Mouse (Mus musculus) CD4-positive, CD25-positive, alpha-beta regulatory T cell, adult 4 months (primary cell): ENCODE data around the gene Slc4a8. TPM values are rescaled to one million over a fixed set of nuclear protein-coding genes. Genes with fewer than 3 reads are reported as not detected.
A peak's percentile ranks its signal among the peaks of the same experiment; 100 is the strongest.

Experiments used
- ATAC-seq: one replicate; pipeline ENCODE4 v1.8.0; 2017
- polyA plus RNA-seq, 2 experiments: library from polyadenylated mRNA; unstranded; fragments of 100-300 nt; shearing (Covaris generic); gene quantifications; one replicate each; pipeline ENCODE4 v1.2.1; 2017

The Slc4a8 gene
- polyA plus RNA-seq, 2 experiments from 2014 or later, result 5.7 to 7.7 TPM

DNA sequence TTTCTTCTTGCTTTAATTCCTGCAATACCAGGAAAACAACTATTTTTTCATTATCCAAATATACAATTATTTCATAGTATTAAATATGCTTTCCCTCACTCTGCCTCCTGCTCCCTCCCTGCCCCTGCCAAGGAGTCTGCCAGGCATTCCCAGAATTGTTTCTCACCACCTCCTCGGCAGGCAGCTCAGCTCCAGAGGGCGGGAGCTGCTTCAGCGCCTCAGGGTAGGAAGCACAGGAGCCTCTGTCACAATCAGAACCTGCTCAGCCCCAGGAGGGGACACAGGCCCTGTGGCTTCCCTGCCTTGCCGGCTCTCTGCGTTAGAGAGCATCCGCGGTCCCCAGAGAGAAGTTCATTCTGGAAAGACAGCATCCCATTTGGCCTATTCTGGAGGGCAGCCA is 71.2 kb downstream of the Slc4a8 start:
- ATAC-seq, result no peak

DNA sequence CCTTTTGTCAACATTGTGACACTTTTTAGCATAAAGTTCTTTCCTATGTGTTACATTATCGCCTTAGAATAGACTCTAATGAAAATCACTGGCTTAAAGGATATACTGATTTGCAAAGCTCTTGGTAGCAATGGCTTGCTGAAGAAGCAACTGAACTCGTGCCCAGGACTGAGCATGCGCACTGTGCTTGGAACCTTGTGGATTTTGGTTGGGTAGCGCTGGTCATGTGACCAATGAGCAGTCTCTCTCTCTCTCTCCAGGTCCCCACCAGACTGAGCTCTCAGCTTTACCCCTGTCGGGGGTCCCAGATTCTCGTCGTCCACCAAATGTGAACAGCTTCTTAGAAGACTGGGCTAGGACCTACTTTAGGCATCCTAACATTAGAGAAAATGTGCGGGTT is 75.2 kb downstream of the Slc4a8 start:
- no peak for ATAC-seq

DNA sequence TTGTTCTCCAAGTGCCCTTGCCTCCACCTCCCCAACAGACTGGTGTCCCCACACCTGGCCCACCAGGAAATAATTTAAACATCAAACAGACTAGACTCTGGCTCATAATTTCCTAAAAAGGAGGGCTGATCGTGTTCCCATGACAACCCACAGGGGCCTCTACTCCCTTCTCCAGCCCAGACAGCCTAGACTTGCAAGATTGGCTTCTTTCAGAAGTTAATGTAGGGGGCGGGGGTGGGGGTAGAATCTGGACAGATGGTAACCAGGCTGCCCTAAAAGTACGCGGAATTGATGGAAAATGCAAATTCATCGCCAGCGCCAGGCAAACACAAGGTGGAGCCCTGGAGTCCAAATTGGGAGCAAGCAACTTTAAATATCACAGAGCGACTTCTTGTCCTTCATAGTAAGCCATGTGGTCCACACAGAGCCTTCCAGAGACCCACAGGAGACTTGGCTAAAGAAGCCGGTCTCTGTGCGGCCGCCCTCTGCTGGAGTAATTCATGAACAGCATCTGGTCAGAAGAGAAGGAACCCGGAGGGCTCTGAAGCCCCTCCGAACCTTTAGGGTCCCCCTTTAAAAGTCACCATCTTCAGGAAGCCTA is 77.2 kb downstream of the Slc4a8 start:
- ATAC-seq, result no peak

DNA sequence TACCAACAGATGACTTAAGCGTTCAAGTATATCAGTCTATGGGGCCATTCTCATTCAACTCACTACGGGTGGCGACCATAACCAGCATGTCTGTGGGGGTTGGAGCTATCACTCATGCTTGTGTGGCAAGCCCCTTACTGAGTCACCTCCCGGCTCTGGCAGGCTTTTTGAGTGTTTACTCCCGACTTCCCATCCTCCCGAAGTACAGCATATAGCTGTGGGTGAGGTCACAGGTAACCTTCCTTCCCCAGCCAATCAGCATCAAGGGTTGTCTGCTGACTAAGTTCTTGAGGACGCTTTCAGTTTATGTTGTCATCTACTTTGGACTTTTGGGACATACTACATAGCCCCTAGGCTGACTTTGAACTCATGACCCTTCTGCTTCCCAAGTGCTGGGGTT is 82.8 kb downstream of the Slc4a8 start:
- ATAC-seq, result no peak

DNA sequence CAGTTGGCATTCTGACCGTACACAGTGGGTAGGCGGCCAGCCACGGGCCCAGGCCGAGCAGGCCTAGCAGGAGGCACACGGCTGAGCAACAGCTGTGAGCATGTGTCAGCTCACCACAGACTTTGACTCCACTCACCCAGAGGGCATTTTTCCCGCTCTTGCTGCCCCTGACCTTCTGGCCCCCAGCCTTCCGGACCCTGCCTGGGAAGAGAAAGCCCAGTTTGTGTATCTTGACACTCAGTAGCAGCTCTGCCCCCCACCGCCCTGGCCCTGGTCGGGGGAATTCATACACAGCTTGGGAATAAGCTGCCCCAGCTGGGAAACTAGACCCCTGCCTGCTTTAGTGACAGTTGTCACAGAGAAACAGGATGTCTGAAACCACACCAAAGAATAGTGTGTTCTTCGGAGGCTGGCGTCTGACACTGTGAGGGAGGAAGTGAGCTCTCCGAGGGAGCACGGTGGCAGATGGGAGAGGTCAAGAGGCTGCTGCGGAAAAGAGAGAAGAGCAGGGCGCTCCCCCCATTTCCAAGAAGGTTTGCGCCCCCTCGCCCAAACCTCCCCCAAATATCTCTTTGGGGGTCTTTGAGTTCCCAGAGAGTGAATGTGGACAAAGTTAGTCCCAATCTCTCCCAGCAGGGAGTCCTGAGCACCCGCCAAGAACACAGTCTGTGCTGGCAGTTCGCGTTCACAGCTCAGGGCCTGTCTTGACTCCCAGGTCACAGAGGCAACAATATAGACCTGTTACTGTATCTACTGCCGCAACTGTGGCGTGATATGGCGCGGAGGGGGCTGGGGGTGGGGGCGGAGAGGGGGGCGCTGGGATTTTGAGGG is 83.7 kb downstream of the Slc4a8 start:
- ATAC-seq, result peak; percentile 99

DNA sequence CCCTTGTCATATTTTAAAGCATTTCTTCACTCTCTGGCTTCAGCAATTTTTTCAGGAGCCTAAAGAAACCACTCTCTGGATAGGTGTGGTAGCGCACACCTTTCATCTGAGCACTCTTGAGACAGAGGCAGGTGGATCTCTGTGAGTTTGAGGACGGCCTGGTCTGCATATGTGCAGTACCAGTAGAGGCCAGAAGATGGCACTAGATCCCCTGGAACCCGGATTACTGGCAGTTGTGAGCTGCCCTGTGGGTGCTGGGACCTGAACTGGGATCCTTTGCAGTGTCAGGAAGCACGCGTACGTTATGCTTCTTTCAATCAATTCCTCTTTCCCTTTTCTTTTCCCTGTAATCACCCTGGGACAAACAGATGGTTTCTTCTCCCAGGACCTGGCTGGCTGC is 85.6 kb downstream of the Slc4a8 start:
- no peak for ATAC-seq

DNA sequence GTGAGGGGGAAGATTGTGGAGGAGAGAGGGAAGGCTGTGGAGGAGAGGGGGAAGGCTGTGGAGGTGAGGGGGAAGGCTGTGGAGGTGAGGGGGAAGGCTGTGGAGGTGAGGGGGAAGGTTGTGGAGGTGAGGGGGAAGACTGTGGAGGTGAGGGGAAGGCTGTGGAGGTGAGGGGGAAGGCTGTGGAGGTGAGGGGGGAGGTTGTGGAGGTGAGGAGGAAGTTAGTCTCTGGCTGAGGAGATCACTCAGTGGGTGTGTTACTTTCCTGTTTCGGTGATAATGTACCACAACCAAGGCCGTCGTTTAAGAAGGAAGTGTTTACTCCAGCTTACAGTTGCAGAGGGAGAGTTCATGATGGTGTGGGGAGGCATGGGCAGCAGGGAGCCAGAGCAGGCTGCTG is 96.0 kb downstream of the Slc4a8 start:
- no peak for ATAC-seq

DNA sequence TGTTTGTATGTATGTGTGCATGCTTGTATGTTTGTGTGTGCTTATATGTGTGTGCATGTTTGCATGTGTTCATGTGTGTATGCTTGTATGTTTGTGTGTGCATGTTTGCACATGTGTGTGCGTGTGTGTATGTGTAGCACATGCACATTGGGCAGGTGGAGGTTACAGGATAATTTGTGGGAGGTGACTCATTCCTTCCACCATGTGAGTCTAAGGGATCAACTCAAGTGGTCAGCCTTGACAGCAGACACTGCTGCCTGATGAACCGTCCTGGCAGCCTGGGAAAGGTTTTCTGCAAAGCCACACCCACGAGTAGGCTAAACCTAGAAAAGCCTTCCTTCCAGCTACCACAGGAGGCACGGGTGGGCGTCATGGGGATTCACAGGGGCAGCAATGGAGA is 99.3 kb downstream of the Slc4a8 start:
- no peak for ATAC-seq

DNA sequence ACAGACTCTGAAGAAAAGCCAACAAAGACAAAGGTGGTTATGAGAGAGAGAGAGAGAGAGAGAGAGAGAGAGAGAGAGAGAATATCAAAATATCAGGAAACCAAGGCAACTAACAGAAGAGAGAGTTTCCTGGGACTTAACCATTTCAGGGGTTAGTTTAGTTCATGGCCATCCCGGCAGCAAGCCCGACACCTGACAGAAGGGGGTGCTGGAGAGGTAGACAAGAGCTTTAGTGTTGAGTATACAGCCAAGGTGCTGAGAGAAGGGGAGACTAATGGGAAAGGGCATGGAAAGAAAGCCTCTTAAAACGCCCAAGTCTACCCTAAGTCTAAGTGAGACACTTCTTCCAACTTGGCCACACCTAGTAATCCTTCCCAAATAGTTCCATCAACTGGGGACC is 104.0 kb downstream of the Slc4a8 start:
- no peak for ATAC-seq

DNA sequence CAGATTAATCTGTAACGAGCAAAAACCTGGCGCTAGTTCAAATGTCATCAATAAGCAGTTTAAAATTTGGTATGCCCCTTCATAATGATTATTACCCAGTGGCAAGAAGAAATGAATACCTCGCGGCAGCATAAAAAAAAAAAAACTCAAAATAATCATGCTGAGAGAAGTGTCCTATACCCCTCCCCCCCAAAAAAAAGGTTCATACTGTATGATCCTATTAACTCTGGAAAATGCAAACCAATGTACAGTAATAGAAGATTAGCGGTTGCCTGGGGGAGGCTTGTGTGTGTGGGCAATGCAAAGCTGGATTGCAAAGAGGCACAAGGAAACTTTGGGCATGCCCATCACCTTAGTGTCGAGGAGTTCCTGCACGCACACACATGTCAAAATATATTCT is 108.0 kb downstream of the Slc4a8 start, which contains the start of gene Scn8a:
Gene Scn8a, plus strand, starts transcription at position 301 of the 400 bp plus-strand sequence.
- ATAC-seq, result no peak

DNA sequence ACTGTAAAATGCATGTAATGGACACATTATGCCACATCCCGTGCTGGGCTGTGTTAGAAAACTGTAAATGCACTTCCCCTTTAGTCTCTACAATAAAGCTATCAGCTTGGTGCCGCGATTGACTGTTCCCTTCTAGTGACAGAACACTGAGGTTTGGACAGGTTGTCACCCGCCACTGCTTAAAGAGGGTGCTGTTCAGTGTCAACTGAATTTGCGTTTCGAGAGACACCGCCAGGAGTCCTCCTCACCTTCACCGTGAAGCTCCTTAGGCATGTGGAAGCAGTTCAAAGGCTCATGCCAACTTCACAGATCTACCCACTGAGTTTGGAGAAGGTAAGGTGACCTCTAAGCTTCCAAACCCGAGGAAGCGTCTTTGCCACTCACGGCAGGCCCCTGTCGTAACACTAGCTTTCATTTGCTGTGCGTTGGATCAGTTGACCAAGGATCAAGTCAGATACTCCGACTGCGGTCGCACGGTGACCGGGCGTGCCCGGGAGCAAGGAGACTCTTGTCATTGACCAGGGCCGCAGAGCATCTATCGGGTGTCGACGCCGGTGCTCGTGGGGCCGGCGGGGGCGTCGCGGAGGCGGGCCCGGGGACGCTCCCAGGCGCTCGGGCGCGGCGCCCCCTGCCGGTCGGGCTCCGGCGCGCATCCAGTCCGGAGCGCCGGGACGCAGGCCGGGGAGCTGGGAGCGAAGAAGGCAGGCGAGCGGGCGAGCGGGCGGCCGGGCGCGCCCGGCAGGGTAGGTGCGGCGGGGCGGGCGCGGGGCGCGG is 108.6 kb downstream of the Slc4a8 start:
- no peak for ATAC-seq

DNA sequence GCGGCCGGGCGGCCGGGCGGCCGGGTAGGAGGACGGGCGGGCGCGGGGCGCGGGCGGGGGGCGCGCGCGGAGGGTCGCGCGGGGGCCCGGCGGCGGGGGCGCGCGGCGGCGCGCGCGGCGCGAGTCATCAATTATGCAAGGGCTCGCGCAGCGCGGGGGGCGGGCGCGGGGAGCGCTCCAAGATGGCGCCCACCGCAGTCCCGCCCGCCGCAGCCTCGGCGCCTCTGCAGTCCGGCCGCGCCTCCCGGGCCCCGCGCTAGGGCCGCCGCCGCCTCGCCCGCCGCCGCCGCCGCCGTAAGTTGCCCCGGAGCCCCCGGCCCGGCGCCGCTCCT is 109.2 kb downstream of the Slc4a8 start:
- ATAC-seq, result no peak

DNA sequence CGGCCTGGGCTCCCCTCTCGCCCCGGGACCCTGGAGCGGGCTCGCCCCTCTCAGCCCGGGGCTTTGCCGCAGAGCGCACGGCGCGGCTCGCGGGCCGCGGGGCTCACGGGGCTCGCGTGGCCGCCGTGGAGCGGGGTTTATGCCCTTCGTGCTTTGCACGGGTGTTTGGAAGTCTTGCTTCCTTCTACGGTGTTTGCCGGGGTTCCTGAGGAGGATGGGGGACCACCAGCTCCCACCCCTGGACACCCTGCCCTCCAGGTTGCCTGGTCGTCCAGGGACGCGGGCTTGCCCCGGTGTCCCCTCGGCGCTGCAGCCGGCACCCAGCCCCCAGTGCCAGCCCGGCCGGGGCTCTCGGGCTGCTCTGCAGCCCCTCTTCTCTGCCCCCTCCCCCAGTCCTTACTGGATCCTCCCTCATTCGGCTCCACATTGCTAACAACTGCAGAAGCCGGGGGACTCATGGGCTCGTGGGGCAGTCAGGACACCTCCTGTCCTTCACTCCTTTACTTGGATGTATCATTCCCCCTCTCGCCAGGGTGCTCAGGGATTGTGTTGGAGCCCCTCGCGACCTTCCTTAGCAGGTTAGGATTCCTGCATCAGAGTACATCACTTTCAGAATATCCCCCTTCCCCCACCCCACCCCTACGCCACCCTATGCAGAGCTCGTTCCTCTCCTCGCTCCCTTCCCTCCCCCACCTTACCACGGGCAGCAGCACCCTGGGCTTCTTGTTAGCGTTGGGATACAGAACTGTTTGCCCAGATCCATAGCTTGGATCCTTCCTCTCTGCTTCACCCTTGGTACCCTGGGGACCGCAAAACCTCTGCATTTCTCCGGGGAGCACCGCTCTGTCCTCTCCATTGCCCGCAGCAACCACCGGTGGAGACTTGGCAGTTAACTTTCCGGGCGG is 109.8 kb downstream of the Slc4a8 start:
- no peak for ATAC-seq

DNA sequence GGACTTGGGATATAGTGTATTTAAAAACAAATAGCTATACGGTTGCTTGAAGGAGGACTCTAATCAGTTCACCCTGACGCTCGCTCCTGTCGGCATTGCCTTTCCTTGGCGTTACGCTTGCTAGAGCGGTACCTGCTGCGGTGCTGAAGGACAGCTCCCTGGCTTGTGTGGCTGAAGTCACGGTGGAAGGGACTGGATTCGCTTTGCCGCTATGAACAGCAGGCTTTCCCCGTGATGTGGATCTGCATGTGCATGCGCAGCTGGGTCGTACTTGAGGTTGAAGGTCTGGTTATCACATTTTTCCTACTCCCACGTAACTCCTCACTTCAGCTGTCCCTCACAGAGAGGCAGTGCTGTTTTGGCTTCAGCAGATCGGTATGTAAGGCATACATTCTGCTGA is 111.6 kb downstream of the Slc4a8 start:
- ATAC-seq, result no peak

Other genes starting within 250 kb of the Slc4a8 start
- 1 to 10 TPM; 6.0 to 6.8 TPM for gene Tfcp2, start 209.7 kb upstream of the Slc4a8 start, polyA plus RNA-seq
- gene Pou6f1, start 161.8 kb upstream of the Slc4a8 start, polyA plus RNA-seq, result 10 to 100 TPM; 13.3 to 17.4 TPM
- gene Dazap2, start 146.4 kb upstream of the Slc4a8 start, polyA plus RNA-seq, result 100 to 1,000 TPM; 682 to 766 TPM
- not detected for gene Smagp, start 124.8 kb upstream of the Slc4a8 start, polyA plus RNA-seq
- gene Bin2, start 92.2 kb upstream of the Slc4a8 start, polyA plus RNA-seq, result 100 to 1,000 TPM; 283 to 390 TPM
- 10 to 100 TPM in 1 of 2 experiments, 1 to 10 TPM in 1; 5.7 to 10.5 TPM for gene Cela1, start 73.8 kb upstream of the Slc4a8 start, polyA plus RNA-seq
- gene Galnt6, start 32.4 kb upstream of the Slc4a8 start, polyA plus RNA-seq, result 100 to 1,000 TPM in 1 of 2 experiments, 10 to 100 TPM in 1; 63.9 to 105 TPM
- under 1 TPM; 0.29 to 0.32 TPM for gene Scn8a, start 108.1 kb downstream of the Slc4a8 start, polyA plus RNA-seq